Mouse (Mus musculus): ENCODE results near the gene Mrnip. TPM values are rescaled to one million over a fixed set of nuclear protein-coding genes. Genes with fewer than 3 reads are reported as not detected.

Gene Mrnip
- total and polyA plus RNA-seq, 2 experiments from 2014 or later: 34.0 to 40.8 TPM

- H3K4me2 ChIP-seq (ENCODE audit: low read depth, low read length): no peak overlapping the region
- no peak for ATAC-seq
- no peaks in the 10 kb centered on the region for H3K36me3 ChIP-seq (ENCODE audit: insufficient read depth, low read length)
- 62% methylated on average over 5 of the region's 5 CpGs for WGBS
- DNase-seq (ENCODE audit: low spot score): no peak
- H3K4me3 ChIP-seq (ENCODE audit: low read length): no peak overlapping the region
- H3K9me3 ChIP-seq (ENCODE audit: low read length): no peaks in the 10 kb centered on the region
- TF ChIP-seq CTCF (IDR thresholded peaks at IDR 0.05; ENCODE audit: low read depth): no peak
- no peak overlapping the region for H3K27ac ChIP-seq
- no peaks in the 10 kb centered on the region for H3K4me1 ChIP-seq (ENCODE audit: insufficient read depth, low read length)
- no peaks in the 10 kb centered on the region for H3K27me3 ChIP-seq (ENCODE audit: insufficient read depth, low read length)
- no peak overlapping the region for H3K9ac ChIP-seq (replicated peaks; ENCODE audit: low read length)
These were observed 71.0 kb downstream of the Mrnip start for GRCm38 (mm10) chr11:50245269-50245668.

- ATAC-seq: no peak
- Histone ChIP-seq H3K27me3 (ENCODE audit: insufficient read depth, low read length) (no peaks in the 10 kb centered on the region), H3K36me3 (ENCODE audit: insufficient read depth, low read length) (no peaks in the 10 kb centered on the region), H3K4me1 (ENCODE audit: insufficient read depth, low read length) (no peaks in the 10 kb centered on the region), H3K9me3 (ENCODE audit: low read length) (no peaks in the 10 kb centered on the region), H3K4me3 (ENCODE audit: low read length) (no peak overlapping the region), H3K9ac (replicated peaks; ENCODE audit: low read length) (no peak overlapping the region), H3K4me2 (ENCODE audit: low read depth, low read length) (no peak overlapping the region), H3K27ac (no peak overlapping the region)
- DNase-seq (ENCODE audit: low spot score): no peak
- no peak for TF ChIP-seq CTCF (IDR thresholded peaks at IDR 0.05; ENCODE audit: low read depth)
- 84% methylated on average over 7 of the region's 7 CpGs for WGBS
These were observed 74.4 kb downstream of the Mrnip start for GRCm38 (mm10) chr11:50248473-50249171.

Small RNAs within 50 kb of the gene (microRNA-seq; reads per million reads assigned to microRNA genes)
- gene Mir6919: 0.35 to 0.72 reads per million in 2 experiments

Other genes with a start within 250 kb of the Mrnip start
- 71.6 and 73.2 TPM in 2 replicates for gene Rnf130, start 149.1 kb upstream of the Mrnip start, total RNA-seq (2014; rRNA removed)
- 60.6 and 64.7 TPM in 2 replicates for gene Rnf130, start 149.1 kb upstream of the Mrnip start, polyA plus RNA-seq (2015; fragmentation: Nextera tagmentation; extraction: Ambion mirVana)
- gene Tbc1d9b, start 43.0 kb upstream of the Mrnip start, total RNA-seq (2014; rRNA removed): 62.4 and 62.6 TPM in 2 replicates
- gene Tbc1d9b, start 43.0 kb upstream of the Mrnip start, polyA plus RNA-seq (2015; fragmentation: Nextera tagmentation; extraction: Ambion mirVana): 32.1 and 33.5 TPM in 2 replicates
- 289 and 299 TPM in 2 replicates for gene Sqstm1, start 36.4 kb downstream of the Mrnip start, total RNA-seq (2014; rRNA removed)
- gene Sqstm1, start 36.4 kb downstream of the Mrnip start, polyA plus RNA-seq (2015; fragmentation: Nextera tagmentation; extraction: Ambion mirVana): 412 and 450 TPM in 2 replicates
- 108 and 134 TPM in 2 replicates for gene Mgat4b, start 36.4 kb downstream of the Mrnip start, total RNA-seq (2014; rRNA removed)
- 67.8 and 74.6 TPM in 2 replicates for gene Mgat4b, start 36.4 kb downstream of the Mrnip start, polyA plus RNA-seq (2015; fragmentation: Nextera tagmentation; extraction: Ambion mirVana)
- 4.0 and 6.8 TPM in 2 replicates for gene Ltc4s, start 64.2 kb downstream of the Mrnip start, total RNA-seq (2014; rRNA removed)
- 5.9 and 7.1 TPM in 2 replicates for gene Ltc4s, start 64.2 kb downstream of the Mrnip start, polyA plus RNA-seq (2015; fragmentation: Nextera tagmentation; extraction: Ambion mirVana)
- gene Maml1, start 117.9 kb downstream of the Mrnip start, total RNA-seq (2014; rRNA removed): 11.6 and 13.9 TPM in 2 replicates
- 1.6 and 1.8 TPM in 2 replicates for gene Maml1, start 117.9 kb downstream of the Mrnip start, polyA plus RNA-seq (2015; fragmentation: Nextera tagmentation; extraction: Ambion mirVana)
- gene Canx, start 151.2 kb downstream of the Mrnip start, total RNA-seq (2014; rRNA removed): 174 and 197 TPM in 2 replicates
- gene Canx, start 151.2 kb downstream of the Mrnip start, polyA plus RNA-seq (2015; fragmentation: Nextera tagmentation; extraction: Ambion mirVana): 254 and 259 TPM in 2 replicates
- gene Cby3, start 180.0 kb downstream of the Mrnip start, total RNA-seq (2014; rRNA removed): 0.47 TPM in 1 of 2 replicates, not detected in the other
- 1.2 and 1.5 TPM in 2 replicates for gene Cby3, start 180.0 kb downstream of the Mrnip start, polyA plus RNA-seq (2015; fragmentation: Nextera tagmentation; extraction: Ambion mirVana)
- 171 and 176 TPM in 2 replicates for gene Hnrnph1, start 202.5 kb downstream of the Mrnip start, total RNA-seq (2014; rRNA removed)
- 244 and 249 TPM in 2 replicates for gene Hnrnph1, start 202.5 kb downstream of the Mrnip start, polyA plus RNA-seq (2015; fragmentation: Nextera tagmentation; extraction: Ambion mirVana)